ENCODE assay signal across 11 mouse cellular contexts in genomic region chrX:101981450-101981849, GRCm38 (mm10).
A peak's percentile ranks its signal among the peaks of the same experiment; 100 is the strongest.
DNase-seq lines count a peak whose midpoint lies in the region; ATAC-seq and TF ChIP-seq lines count a peak whose summit lies in the region.
"Had no signal": no experiment of that assay in that cellular context is flagged by ENCODE, and none has a peak within 500 bp of the region (broad histone marks: within the 10 kb centered on the region; RNA-seq: fewer than 3 reads in every experiment).

No protein-coding gene starts in this region.

- 38% methylated on average over 2 of the region's 2 CpGs for WGBS in midbrain, postnatal 0 days
- WGBS in midbrain, embryonic 16.5 days: 32% methylated on average over 2 of the region's 2 CpGs
- 12% methylated on average over 2 of the region's 2 CpGs for WGBS in bone marrow, adult 2 months
- 34% methylated on average over 2 of the region's 2 CpGs for WGBS in stomach, postnatal 0 days

- H3K4me1 ChIP-seq in midbrain, postnatal 0 days (ENCODE audit: insufficient read depth, low read length): no peaks in the 10 kb centered on the region
- no peaks in the 10 kb centered on the region for H3K4me1 ChIP-seq in midbrain, embryonic 16.5 days (ENCODE audit: control insufficient read depth, insufficient read depth, low read length)
- H3K4me1 ChIP-seq in bone marrow, adult 2 months (ENCODE audit: control insufficient read depth, insufficient read depth, low read length): no peaks in the 10 kb centered on the region
- H3K4me1 ChIP-seq in stomach, postnatal 0 days (replicated peaks; ENCODE audit: control insufficient read depth, insufficient read depth): no peaks in the 10 kb centered on the region
- H3K4me1 ChIP-seq: midbrain, embryonic 15.5 days had no signal

- TF ChIP-seq EP300 in stomach, postnatal 0 days (optimal IDR thresholded peaks at IDR 0.05): no peak

- TF ChIP-seq POLR2A in bone marrow, adult 2 months (IDR thresholded peaks at IDR 0.05; ENCODE audit: borderline replicate concordance, control insufficient read depth, low read depth, low read length): no peak

- no peak for ATAC-seq in midbrain, postnatal 0 days (ENCODE audit: low FRiP score)
- ATAC-seq in midbrain, embryonic 16.5 days: no peak
- no peak for ATAC-seq in stomach, postnatal 0 days (ENCODE audit: low FRiP score, low TSS enrichment)
- ATAC-seq: midbrain, embryonic 15.5 days had no signal

- H3K9ac ChIP-seq in midbrain, postnatal 0 days (replicated peaks; ENCODE audit: low read length, poor library complexity, severe bottlenecking): no peak overlapping the region
- H3K9ac ChIP-seq in midbrain, embryonic 16.5 days (ENCODE audit: low read depth, low read length): no peak overlapping the region
- no peak overlapping the region for H3K9ac ChIP-seq in stomach, postnatal 0 days (ENCODE audit: low read length)
- H3K9ac ChIP-seq: heart, embryonic 13.5 days; midbrain, embryonic 15.5 days had no signal

- no peak overlapping the region for H3K4me2 ChIP-seq in midbrain, postnatal 0 days (ENCODE audit: low read depth, low read length, poor library complexity, severe bottlenecking)
- no peak overlapping the region for H3K4me2 ChIP-seq in midbrain, embryonic 16.5 days (ENCODE audit: low read length)
- no peak overlapping the region for H3K4me2 ChIP-seq in stomach, postnatal 0 days (replicated peaks; ENCODE audit: low read depth)
- H3K4me2 ChIP-seq: heart, embryonic 13.5 days; midbrain, embryonic 15.5 days had no signal

- intact Hi-C loops in heart, postnatal 25 days (cut with DNase I): no loop called here

- H3K27me3 ChIP-seq in midbrain, postnatal 0 days (ENCODE audit: insufficient read depth, low read length): peaks cover 3% of the 10 kb centered on the region; the same call in 1 of the 2 replicates
- peaks cover 10% of the 10 kb centered on the region for H3K27me3 ChIP-seq in midbrain, embryonic 16.5 days (ENCODE audit: control insufficient read depth, insufficient read depth, low read depth, low read length)
- H3K27me3 ChIP-seq in stomach, postnatal 0 days (ENCODE audit: control insufficient read depth, insufficient read depth, low read length): no peaks in the 10 kb centered on the region

- H3K27ac ChIP-seq in midbrain, postnatal 0 days (ENCODE audit: low read depth, low read length): no peak overlapping the region
- no peak overlapping the region for H3K27ac ChIP-seq in midbrain, embryonic 16.5 days (ENCODE audit: low read length)
- no peak overlapping the region for H3K27ac ChIP-seq in bone marrow, adult 2 months (ENCODE audit: control insufficient read depth, insufficient read depth, low read depth, low read length, poor library complexity)
- no peak overlapping the region for H3K27ac ChIP-seq in stomach, postnatal 0 days (replicated peaks)
- H3K27ac ChIP-seq: heart, embryonic 13.5 days; midbrain, embryonic 15.5 days had no signal

- H3K4me3 ChIP-seq in midbrain, postnatal 0 days (ENCODE audit: low read depth, low read length): no peak overlapping the region
- no peak overlapping the region for H3K4me3 ChIP-seq in midbrain, embryonic 16.5 days (ENCODE audit: low read depth, low read length)
- no peak overlapping the region for H3K4me3 ChIP-seq in bone marrow, adult 2 months (replicated peaks; ENCODE audit: control insufficient read depth, low read depth, low read length)
- no peak overlapping the region for H3K4me3 ChIP-seq in stomach, postnatal 0 days (ENCODE audit: low read depth, low read length)
- H3K4me3 ChIP-seq: heart, embryonic 13.5 days; midbrain, embryonic 15.5 days had no signal

- H3K36me3 ChIP-seq in midbrain, postnatal 0 days (ENCODE audit: insufficient read depth, low read length): no peaks in the 10 kb centered on the region
- no peaks in the 10 kb centered on the region for H3K36me3 ChIP-seq in midbrain, embryonic 16.5 days (ENCODE audit: control insufficient read depth, insufficient read depth, low read length)
- no peaks in the 10 kb centered on the region for H3K36me3 ChIP-seq in stomach, postnatal 0 days (ENCODE audit: control insufficient read depth, insufficient read depth, low read length)
- H3K36me3 ChIP-seq: heart, embryonic 13.5 days; midbrain, embryonic 15.5 days had no signal

- H3K9me3 ChIP-seq in midbrain, postnatal 0 days (ENCODE audit: low read length): no peaks in the 10 kb centered on the region
- H3K9me3 ChIP-seq in midbrain, embryonic 16.5 days (replicated peaks; ENCODE audit: control insufficient read depth, low read length, poor library complexity, severe bottlenecking): no peaks in the 10 kb centered on the region
- no peaks in the 10 kb centered on the region for H3K9me3 ChIP-seq in stomach, postnatal 0 days (ENCODE audit: control insufficient read depth, low read length)
- H3K9me3 ChIP-seq: heart, embryonic 13.5 days; midbrain, embryonic 15.5 days had no signal

- peak; percentile 34 for DNase-seq in heart, adult 8-10 months (ENCODE audit: low spot score)
- DNase-seq in heart, postnatal 25 days (ENCODE audit: low spot score): no peak
- peak; percentile 14 for DNase-seq in midbrain, postnatal 0 days (ENCODE audit: low spot score)
- DNase-seq in stomach, postnatal 0 days (ENCODE audit: low spot score): no peak
- DNase-seq in layer of hippocampus, adult 9-10 months (ENCODE audit: low spot score): no peak
- DNase-seq in right cerebral cortex, postnatal 25 days: no peak
- DNase-seq: spleen, adult 18-20 months had no signal

- peak; percentile 61 for TF ChIP-seq CTCF in midbrain, postnatal 0 days (IDR thresholded peaks at IDR 0.05)
- peak; percentile 38; the same call in 1 of the 2 replicates for TF ChIP-seq CTCF in bone marrow, adult 2 months (IDR thresholded peaks at IDR 0.05; ENCODE audit: control insufficient read depth, insufficient read depth, low read length)
- peak; percentile 73 for TF ChIP-seq CTCF in stomach, postnatal 0 days (IDR thresholded peaks at IDR 0.05; ENCODE audit: low read depth)

Comparison
In these comparisons a context has a peak if more than half of its experiments do, and no peak if none do; other contexts are left out.
1. DNase-seq: peak in heart, adult 8-10 months (single experiment) and midbrain, postnatal 0 days (single experiment); none in heart, postnatal 25 days (single experiment), stomach, postnatal 0 days (single experiment), layer of hippocampus, adult 9-10 months (single experiment) and right cerebral cortex, postnatal 25 days (single experiment).
2. Peak in every context shown above with its lines, with median percentiles within 50 percentile points of each other: CTCF ChIP-seq.